Mouse (Mus musculus): ENCODE data around the gene Arsg.

The Arsg gene

GRCm38 (mm10) chr11:109473171-109474085 is at the start of gene Arsg, which contains the start of gene Slc16a6:
TSS of gene Arsg (plus strand) at chr11:109473374.
TSS of gene Slc16a6 (minus strand) at chr11:109473598.
- peak; percentile 82 for DNase-seq (ENCODE audit: low spot score)

GRCm38 (mm10) chr11:109425392-109426271 is 47.5 kb upstream of the Arsg start, which contains the start of gene Amz2:
TSS of gene Amz2 (plus strand) at chr11:109425946.
- peak; percentile 99 for DNase-seq (ENCODE audit: low spot score)

- no peak for DNase-seq (ENCODE audit: low spot score)
These were observed 46.9 kb upstream of the Arsg start for GRCm38 (mm10) chr11:109426272-109426586.

- no peak for DNase-seq (ENCODE audit: low spot score)
These were observed 45.8 kb upstream of the Arsg start for GRCm38 (mm10) chr11:109427353-109427752.

GRCm38 (mm10) chr11:109434233-109434798 is 38.9 kb upstream of the Arsg start:
- DNase-seq (ENCODE audit: low spot score): no peak

- no peak for DNase-seq (ENCODE audit: low spot score)
These were observed 36.3 kb upstream of the Arsg start for GRCm38 (mm10) chr11:109436889-109437288.

- DNase-seq (ENCODE audit: low spot score): no peak
These were observed 34.0 kb upstream of the Arsg start for GRCm38 (mm10) chr11:109439209-109439608.

GRCm38 (mm10) chr11:109439829-109440340 is 33.3 kb upstream of the Arsg start:
- peak; percentile 63 for DNase-seq (ENCODE audit: low spot score)

- no peak for DNase-seq (ENCODE audit: low spot score)
These were observed 32.5 kb upstream of the Arsg start for GRCm38 (mm10) chr11:109440641-109441040.

- no peak for DNase-seq (ENCODE audit: low spot score)
These were observed 32.1 kb upstream of the Arsg start for GRCm38 (mm10) chr11:109441119-109441518.

GRCm38 (mm10) chr11:109442166-109442730 is 30.9 kb upstream of the Arsg start:
- DNase-seq (ENCODE audit: low spot score): no peak

GRCm38 (mm10) chr11:109443468-109444263 is 29.5 kb upstream of the Arsg start:
- DNase-seq (ENCODE audit: low spot score): no peak

GRCm38 (mm10) chr11:109444600-109444999 is 28.6 kb upstream of the Arsg start:
- no peak for DNase-seq (ENCODE audit: low spot score)

- DNase-seq (ENCODE audit: low spot score): peak; percentile 32
These were observed 27.6 kb upstream of the Arsg start for GRCm38 (mm10) chr11:109445438-109446035.

GRCm38 (mm10) chr11:109451169-109451568 is 22.0 kb upstream of the Arsg start:
- DNase-seq (ENCODE audit: low spot score): no peak

- no peak for DNase-seq (ENCODE audit: low spot score)
These were observed 16.9 kb upstream of the Arsg start for GRCm38 (mm10) chr11:109456261-109456660.

- DNase-seq (ENCODE audit: low spot score): no peak
These were observed 15.0 kb upstream of the Arsg start for GRCm38 (mm10) chr11:109458165-109458564.

- no peak for DNase-seq (ENCODE audit: low spot score)
These were observed 12.6 kb upstream of the Arsg start for GRCm38 (mm10) chr11:109460586-109460985.

GRCm38 (mm10) chr11:109465068-109465467 is 8.1 kb upstream of the Arsg start:
- DNase-seq (ENCODE audit: low spot score): no peak

- DNase-seq (ENCODE audit: low spot score): no peak
These were observed 6.2 kb upstream of the Arsg start for GRCm38 (mm10) chr11:109466987-109467386.

- no peak for DNase-seq (ENCODE audit: low spot score)
These were observed 5.0 kb upstream of the Arsg start for GRCm38 (mm10) chr11:109468133-109468532.

All from layer of hippocampus, adult 11-12 months (tissue).